Mouse (Mus musculus): ENCODE data around the gene Slamf6.

Gene Slamf6

DNA sequence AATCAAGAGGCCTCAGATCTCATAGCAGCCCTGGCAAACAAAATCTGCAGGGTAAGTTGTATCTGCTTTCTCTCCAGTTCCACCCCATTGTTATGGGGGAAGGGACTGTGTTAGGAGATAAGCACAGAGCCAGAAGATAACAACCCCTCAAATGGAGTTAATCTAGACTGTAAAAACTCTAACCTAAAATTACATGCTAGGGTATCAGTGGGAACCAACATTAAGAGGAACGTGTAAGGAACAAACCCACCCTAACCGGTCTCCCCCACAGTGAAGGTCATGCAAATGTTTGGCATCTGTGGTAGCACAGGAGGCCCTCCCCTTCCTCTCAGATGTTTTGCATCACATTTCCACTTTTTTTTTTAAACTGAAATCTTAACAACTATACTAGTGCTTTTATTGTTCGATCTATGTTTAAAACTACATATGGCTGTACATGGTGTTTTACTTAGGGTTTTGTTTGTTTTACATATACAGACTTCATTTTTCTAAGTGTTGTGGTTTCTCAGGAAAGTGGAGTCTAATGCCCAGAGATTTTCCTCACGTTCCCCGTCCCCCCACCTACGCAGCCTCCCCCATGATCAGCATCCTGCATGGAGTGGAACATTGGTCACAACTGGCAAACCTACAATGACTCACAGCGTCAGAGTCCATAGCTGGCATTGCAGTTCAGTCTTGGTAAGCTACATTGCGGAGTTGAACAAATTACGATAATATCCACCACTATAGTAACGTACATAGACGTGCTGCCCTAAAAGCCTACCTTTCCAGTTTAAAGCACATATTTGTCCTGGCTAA is 77.8 kb downstream of the Slamf6 start:
- DNase-seq (ENCODE audit: low spot score) = no peak

GRCm38 (mm10) chr1:171996701-171997100 is 79.4 kb downstream of the Slamf6 start:
- DNase-seq (ENCODE audit: low spot score) = no peak

DNA sequence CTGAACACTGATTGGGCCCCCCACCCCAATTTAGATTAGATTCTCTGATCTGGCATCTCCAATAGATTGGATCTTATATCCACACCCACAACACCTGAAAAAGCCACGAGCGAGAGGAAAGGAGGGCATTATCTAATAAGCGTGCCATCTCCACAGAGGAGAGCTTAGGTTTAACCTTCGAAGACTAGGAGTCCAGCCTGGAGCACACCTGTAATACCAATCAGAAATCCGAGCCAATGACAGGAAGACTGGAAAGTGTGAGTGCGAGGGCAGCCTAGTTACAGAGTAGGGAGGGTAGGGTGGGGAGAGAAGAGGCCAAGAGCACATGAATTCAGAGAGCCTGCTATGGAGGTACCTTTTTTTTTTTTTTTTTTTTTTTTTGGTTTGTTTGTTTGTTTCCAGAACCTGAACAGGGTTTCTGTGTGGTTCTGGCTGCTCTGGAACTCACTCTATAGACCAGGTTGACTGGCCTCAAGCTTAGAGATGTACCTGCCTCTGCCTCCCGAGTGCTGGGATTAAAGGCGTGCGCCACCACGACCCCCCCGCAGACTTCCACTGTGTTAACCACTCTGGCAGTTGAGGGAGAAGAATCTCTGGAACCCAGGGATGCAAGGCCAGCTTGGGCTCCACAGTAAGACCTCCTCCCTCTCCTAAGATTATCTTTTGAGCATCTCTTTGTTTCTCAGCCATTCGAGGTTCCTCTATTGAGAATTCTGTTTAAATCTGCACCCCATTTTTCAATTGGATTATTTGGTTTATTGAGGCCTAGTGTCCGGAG is 81.7 kb downstream of the Slamf6 start:
- no peak for DNase-seq (ENCODE audit: low spot score)

DNA sequence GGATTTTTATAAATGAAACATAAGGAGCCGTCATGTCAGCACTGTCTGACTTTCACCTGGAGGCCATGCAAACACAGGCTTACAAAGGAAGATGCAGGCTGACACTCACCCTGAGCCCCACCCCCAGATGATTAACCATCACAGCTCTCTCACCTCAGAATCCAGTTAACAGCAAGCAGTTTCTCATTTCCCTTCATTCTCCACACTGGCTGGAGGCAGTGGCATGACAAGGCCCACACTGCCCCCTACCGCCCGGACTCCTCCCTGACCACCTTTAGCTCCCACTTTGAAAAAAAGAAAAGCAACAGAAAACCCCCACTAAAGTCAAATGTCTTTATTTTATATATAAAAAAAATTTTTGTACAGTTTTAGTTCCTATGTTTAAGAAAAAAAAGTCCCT is 83.3 kb downstream of the Slamf6 start:
- DNase-seq (ENCODE audit: low spot score) = no peak

DNA sequence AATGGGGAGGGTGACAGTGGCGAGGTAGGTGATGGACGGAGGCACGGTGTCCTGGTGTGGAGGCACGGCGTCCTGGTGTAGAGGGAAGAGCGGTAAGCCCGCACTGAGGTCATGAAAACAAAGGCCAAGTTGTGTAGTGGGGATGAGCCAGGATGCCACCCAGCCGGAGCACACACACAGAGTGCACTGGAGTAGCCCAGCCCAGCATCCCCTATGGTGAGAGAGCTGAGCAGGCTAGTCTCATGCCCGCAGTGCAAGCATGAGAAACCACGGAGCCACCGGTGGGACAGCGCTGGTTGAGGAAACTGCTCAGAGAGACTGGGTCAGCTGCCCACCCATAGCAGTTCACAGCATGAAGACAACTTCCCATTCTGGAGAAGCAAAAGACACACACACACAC is 84.3 kb downstream of the Slamf6 start:
- DNase-seq (ENCODE audit: low spot score) = no peak
